In the genomic region with DNA sequence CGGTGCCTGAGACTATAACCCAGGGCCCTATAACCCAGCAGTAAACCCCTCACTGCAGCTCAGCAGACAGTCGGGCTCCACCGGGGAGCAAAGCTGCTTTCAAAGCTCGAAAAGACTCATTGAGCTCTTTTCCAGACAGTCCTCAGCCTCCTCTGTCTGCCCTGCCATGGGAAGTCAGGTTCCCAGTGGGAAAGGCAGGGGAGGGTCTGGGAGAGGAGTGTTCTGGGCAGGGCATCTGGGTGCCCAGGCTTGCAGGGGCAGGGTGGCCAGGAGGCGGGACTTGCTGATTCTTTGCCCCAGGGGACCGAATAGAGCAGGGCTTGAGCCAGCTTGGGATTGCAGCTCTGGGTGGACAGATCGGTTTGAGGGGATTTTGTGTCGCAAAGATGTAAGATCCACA, we compare ENCODE assay signal across 9 mouse cellular contexts. TPM values are rescaled to one million over a fixed set of nuclear protein-coding genes. Genes with fewer than 3 reads are reported as not detected.
DNase-seq lines count a peak whose midpoint lies in the region; ATAC-seq lines count a peak whose summit lies in the region.
"Had no signal": no experiment of that assay in that cellular context is flagged by ENCODE, and none has a peak within 500 bp of the region (broad histone marks: within the 10 kb centered on the region; RNA-seq: fewer than 3 reads in every experiment).

No protein-coding gene starts in this region.

- no peak for ATAC-seq in hindbrain, embryonic 14.5 days (ENCODE audit: low FRiP score)
- ATAC-seq in limb, embryonic 11.5 days (ENCODE audit: insufficient number of reproducible peaks, low FRiP score, low TSS enrichment, low read depth): no peak; the same call in 1 of the 2 replicates

- H3K9ac ChIP-seq in hindbrain, embryonic 14.5 days: no peak overlapping the region
- H3K9ac ChIP-seq in limb, embryonic 11.5 days (ENCODE audit: low read length): no peak overlapping the region

- H3K36me3 ChIP-seq in hindbrain, embryonic 10.5 days: no peaks in the 10 kb centered on the region
- no peaks in the 10 kb centered on the region for H3K36me3 ChIP-seq in hindbrain, embryonic 14.5 days (replicated peaks; ENCODE audit: control insufficient read depth, insufficient read depth)
- no peaks in the 10 kb centered on the region for H3K36me3 ChIP-seq in limb, embryonic 11.5 days (ENCODE audit: control insufficient read depth, insufficient read depth, low read length)

- no peak overlapping the region for H3K4me3 ChIP-seq in hindbrain, embryonic 10.5 days
- no peak overlapping the region for H3K4me3 ChIP-seq in hindbrain, embryonic 14.5 days (replicated peaks; ENCODE audit: low read length)
- H3K4me3 ChIP-seq in limb, embryonic 11.5 days (ENCODE audit: low read depth, low read length): no peak overlapping the region
- H3K4me3 ChIP-seq: myocyte had no signal

- H3K9me3 ChIP-seq in hindbrain, embryonic 10.5 days: no peaks in the 10 kb centered on the region
- no peaks in the 10 kb centered on the region for H3K9me3 ChIP-seq in hindbrain, embryonic 14.5 days (ENCODE audit: control insufficient read depth, low read length)
- H3K9me3 ChIP-seq in limb, embryonic 11.5 days (ENCODE audit: control insufficient read depth, low read length): no peaks in the 10 kb centered on the region

- DNase-seq in adrenal gland, adult 2 months: peak; percentile 14
- no peak for DNase-seq in adrenal gland, postnatal 25 days
- no peak for DNase-seq in hindbrain, embryonic 10.5 days (ENCODE audit: low spot score)
- no peak for DNase-seq in hindbrain, embryonic 14.5 days (ENCODE audit: low spot score)
- DNase-seq in MN1 (ENCODE audit: low spot score): peak; percentile 47
- DNase-seq in limb, embryonic 11.5 days (ENCODE audit: low spot score): no peak
- no peak for DNase-seq in spleen, postnatal 14 days (ENCODE audit: low spot score in 2 of 2)
- no peak for DNase-seq in thymus, adult 18-20 months

- peaks cover 32% of the 10 kb centered on the region for H3K27me3 ChIP-seq in hindbrain, embryonic 10.5 days (ENCODE audit: insufficient read depth, poor library complexity, severe bottlenecking)
- H3K27me3 ChIP-seq in hindbrain, embryonic 14.5 days (ENCODE audit: control insufficient read depth, insufficient read depth, low read length): no peaks in the 10 kb centered on the region
- H3K27me3 ChIP-seq in limb, embryonic 11.5 days (ENCODE audit: control insufficient read depth, insufficient read depth, low read length): no peaks in the 10 kb centered on the region

- H3K4me2 ChIP-seq in hindbrain, embryonic 14.5 days (replicated peaks): no peak overlapping the region
- no peak overlapping the region for H3K4me2 ChIP-seq in limb, embryonic 11.5 days (ENCODE audit: low read depth, severe bottlenecking)

- peaks cover 22% of the 10 kb centered on the region for H3K4me1 ChIP-seq in hindbrain, embryonic 10.5 days (replicated peaks)
- peaks cover 16% of the 10 kb centered on the region for H3K4me1 ChIP-seq in hindbrain, embryonic 14.5 days (replicated peaks; ENCODE audit: control insufficient read depth, insufficient read depth, low read length)
- peaks cover 21% of the 10 kb centered on the region for H3K4me1 ChIP-seq in limb, embryonic 11.5 days (ENCODE audit: control insufficient read depth, insufficient read depth, low read length)

- WGBS in hindbrain, embryonic 10.5 days: 24% methylated on average over 8 of the region's 8 CpGs
- 32% methylated on average over 8 of the region's 8 CpGs for WGBS in hindbrain, embryonic 14.5 days
- 19% methylated on average over 8 of the region's 8 CpGs for WGBS in limb, embryonic 11.5 days

- peak overlapping the region; percentile 71 for H3K27ac ChIP-seq in hindbrain, embryonic 10.5 days
- no peak overlapping the region for H3K27ac ChIP-seq in hindbrain, embryonic 14.5 days
- H3K27ac ChIP-seq in limb, embryonic 11.5 days (replicated peaks; ENCODE audit: low read depth, low read length): peak overlapping the region; percentile 68; the same call in 1 of the 2 replicates

RNA-seq across cellular contexts. Expression of a gene that starts 52.6 kb away (rescaled TPM):
- under 1 TPM in 1 of 2 experiments, not detected in 1; 0.31 TPM for total RNA-seq in adrenal gland, adult 2 months (2021)
- polyA plus RNA-seq in adrenal gland, adult 2 months (2012; rRNA removed): 0.17 and 0.18 TPM in 2 replicates
- not detected in 2 replicates for total RNA-seq in adrenal gland, postnatal 25 days (2021)
- polyA plus RNA-seq in hindbrain, embryonic 10.5 days (2016; fragmentation: Nextera tagmentation; extraction: Ambion mirVana): 0.25 TPM in 1 of 2 replicates, not detected in the other
- polyA plus RNA-seq in hindbrain, embryonic 14.5 days (2014; fragmentation: Nextera tagmentation; extraction: Ambion mirVana): 0.13 TPM in 1 of 2 replicates, not detected in the other
- 1.1 TPM in 2 replicates for polyA plus RNA-seq in limb, embryonic 11.5 days (2014; fragmentation: Nextera tagmentation; extraction: Ambion mirVana)

RNA-seq across cellular contexts. Expression of a gene that starts 58.3 kb away (rescaled TPM):
- 10 to 100 TPM; 24.9 to 39.7 TPM for total RNA-seq in adrenal gland, adult 2 months (2021)
- polyA plus RNA-seq in adrenal gland, adult 2 months (2012; rRNA removed): 4.2 and 4.5 TPM in 2 replicates
- total RNA-seq in adrenal gland, postnatal 25 days (2021): 20.7 and 25.7 TPM in 2 replicates
- polyA plus RNA-seq in hindbrain, embryonic 10.5 days (2016; fragmentation: Nextera tagmentation; extraction: Ambion mirVana): 4.2 and 4.6 TPM in 2 replicates
- polyA plus RNA-seq in hindbrain, embryonic 14.5 days (2014; fragmentation: Nextera tagmentation; extraction: Ambion mirVana): 21.1 and 23.3 TPM in 2 replicates
- polyA plus RNA-seq in limb, embryonic 11.5 days (2014; fragmentation: Nextera tagmentation; extraction: Ambion mirVana): 5.8 and 7.4 TPM in 2 replicates

Comparison
In these comparisons a context has a peak if more than half of its experiments do, and no peak if none do; other contexts are left out.
1. DNase-seq: peak in adrenal gland, adult 2 months (single experiment) and MN1 (single experiment); none in adrenal gland, postnatal 25 days (single experiment), hindbrain, embryonic 10.5 days (single experiment), hindbrain, embryonic 14.5 days (single experiment), limb, embryonic 11.5 days (single experiment), spleen, postnatal 14 days (0 of 2) and thymus, adult 18-20 months (0 of 2).